Mouse (Mus musculus) cerebellum, postnatal 10 days (tissue): ENCODE data around the gene Catsper1.
"Not testable (repeated sequence)": the region's sequence is repeated elsewhere in the genome, so short reads cannot be mapped to it uniquely, and the experiment has no call there.

Source experiments
- DNase-seq, 2 experiments: peaks; one replicate each; pipeline ENCODE4 v3.0.0; 2021; ENCODE audit warnings: mixed read lengths in 2 of 2

Gene Catsper1

DNA sequence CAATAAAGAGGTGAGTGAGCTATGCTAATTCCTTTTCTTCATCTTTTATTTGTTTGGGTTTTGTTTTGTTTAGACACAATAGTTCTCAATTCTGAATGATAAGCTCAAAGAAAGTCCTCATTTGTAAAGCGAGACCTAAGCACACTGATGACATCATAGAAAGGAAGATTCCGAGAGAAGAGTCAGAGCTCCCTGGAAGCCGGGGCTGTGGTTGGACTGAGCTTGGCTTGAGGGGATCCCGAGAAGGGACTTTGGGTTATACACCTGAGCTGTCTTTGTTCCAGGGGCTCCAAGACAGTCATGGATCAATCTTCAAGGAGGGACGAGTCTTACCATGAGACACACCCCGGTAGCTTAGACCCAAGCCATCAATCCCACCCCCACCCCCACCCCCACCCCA, at the start of gene Catsper1:
Gene Catsper1, plus strand, starts transcription at position 301 of the 400 bp plus-strand sequence.
- DNase-seq, result no peak

DNA sequence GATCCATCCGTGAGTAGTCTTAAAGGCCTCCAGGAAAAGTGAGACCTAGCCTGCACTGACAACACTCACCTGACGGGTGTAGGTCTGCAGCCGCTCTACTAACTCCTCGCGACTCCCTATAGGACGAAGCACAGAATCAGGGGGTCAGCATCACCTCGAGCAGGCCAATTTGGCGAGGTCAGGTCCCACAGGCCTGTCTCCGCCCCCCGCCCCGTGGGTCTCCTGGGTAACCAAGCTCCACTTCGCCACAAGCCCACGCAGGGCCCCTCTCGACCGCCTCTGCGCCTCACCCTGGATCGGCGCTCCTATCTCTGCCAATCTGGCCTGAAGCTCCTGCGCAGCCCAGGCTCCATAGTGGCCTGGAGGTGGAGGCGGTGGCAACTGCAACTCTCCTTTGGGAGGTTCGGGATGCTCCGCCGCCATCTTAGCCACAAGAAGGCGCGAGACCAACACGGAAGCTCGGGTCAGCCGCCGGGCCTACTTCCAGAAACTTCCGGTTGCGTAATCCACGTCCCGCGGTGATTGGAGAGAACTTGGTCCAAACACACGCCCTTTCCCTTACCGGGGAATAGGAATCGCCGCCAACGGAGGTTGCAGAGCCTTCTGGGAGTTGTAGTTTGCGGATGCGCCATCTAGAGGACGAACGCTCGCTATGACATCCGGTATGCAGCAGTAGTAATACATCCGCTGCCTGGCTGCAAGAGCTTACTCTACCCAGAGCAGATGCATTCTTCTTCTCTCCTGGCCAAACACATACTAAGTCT, 40.4 kb upstream of the Catsper1 start, which contains the start of gene Sf3b2:
Gene Sf3b2, minus strand, starts transcription at position 484 of the 764 bp plus-strand sequence.
- DNase-seq, result peak; percentile 100

- no peak for DNase-seq
Observed at GRCm38 (mm10) chr19:5295736-5296075, 39.8 kb upstream of the Catsper1 start.

DNA sequence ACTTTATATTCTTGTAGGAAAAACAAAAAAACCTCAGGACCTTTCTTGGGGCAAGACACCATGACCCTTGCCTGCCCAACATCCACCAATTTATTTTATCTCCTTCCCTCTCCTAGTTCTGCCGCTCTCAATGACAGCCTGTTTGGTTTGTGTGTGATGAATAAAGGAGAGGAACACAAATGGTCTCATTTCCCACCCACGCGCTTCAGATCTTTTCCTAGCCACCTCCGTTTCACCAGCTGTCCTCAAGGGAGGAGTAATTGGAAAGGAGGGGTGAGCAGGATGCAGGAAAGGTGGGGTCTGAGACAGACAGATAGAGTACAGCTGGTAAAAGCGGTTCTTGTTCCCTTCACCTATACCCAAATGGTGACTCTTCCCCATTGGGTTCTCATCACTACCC, 38.9 kb upstream of the Catsper1 start:
- no peak for DNase-seq

DNA sequence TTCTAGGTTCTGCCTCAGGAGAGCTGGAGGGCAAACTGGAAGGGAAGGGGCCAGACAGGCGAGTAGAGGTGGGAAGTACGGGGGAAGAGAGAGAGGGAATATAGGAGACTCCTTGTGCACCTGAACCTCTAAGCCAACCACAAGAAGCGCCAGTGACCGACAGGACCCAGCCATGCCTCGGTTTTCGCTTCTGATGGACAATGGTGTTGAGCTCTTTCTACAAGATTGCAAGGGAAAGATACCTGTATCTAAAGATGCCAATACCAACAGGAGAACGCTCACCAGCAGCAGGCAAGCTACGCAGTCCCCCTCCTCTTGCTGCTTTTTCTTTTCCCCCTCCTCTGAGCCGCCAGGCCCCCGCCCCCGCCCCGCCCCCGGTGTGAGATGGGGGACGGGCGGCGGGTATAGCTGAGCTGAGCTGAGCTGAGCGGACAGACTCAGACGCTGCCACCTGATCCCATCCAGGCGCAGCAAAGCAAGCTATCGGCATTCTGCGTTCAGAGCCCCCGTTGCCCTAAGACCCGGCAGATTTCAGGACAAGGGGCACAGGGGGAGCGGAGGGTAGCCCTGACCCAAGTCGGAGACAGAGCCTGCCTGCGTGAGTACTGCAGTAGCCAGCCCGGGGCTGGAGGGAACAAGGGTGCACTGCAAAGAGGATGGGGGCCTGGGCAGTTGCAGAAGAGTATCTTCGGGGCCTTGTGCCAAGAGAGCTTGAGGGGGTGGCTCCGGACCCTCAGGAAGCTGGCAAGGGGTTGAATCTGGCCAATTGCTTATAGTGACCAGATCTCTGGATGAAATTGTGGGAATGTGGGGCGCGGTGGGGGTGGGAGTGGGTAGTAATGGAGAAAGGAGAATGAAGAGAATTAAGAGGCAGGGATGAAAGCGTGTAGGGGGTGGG, 37.4 kb upstream of the Catsper1 start, which contains the start of gene Gal3st3:
Gene Gal3st3, plus strand, starts transcription at position 429 of the 898 bp plus-strand sequence.
- DNase-seq, result peak; percentile 76

DNA sequence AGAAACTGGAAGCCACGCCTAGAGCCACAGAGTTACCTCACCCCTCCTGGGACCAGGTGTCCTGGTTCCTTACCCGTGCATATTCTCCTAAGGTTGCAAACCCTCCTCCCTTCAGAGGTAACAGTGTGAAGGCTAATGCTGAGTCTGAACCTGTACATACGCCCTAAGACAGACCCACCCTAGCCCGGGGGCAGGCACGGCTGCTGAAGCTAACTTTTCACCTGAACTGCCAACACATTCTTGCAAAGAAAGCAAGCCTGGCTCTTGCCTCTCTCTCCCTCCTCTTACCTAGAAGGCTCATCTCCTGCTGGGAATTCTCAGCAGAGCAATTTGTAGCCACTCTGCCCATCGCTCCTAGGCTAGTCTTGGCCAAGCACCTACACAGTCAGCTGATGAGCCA, 35.0 kb upstream of the Catsper1 start:
- DNase-seq, result no peak

GRCm38 (mm10) chr19:5302455-5302854, 33.1 kb upstream of the Catsper1 start:
- DNase-seq, result peak; percentile 70 to 73

- DNase-seq, result peak; percentile 21 to 32
Observed at GRCm38 (mm10) chr19:5306279-5306678, 29.3 kb upstream of the Catsper1 start.

DNA sequence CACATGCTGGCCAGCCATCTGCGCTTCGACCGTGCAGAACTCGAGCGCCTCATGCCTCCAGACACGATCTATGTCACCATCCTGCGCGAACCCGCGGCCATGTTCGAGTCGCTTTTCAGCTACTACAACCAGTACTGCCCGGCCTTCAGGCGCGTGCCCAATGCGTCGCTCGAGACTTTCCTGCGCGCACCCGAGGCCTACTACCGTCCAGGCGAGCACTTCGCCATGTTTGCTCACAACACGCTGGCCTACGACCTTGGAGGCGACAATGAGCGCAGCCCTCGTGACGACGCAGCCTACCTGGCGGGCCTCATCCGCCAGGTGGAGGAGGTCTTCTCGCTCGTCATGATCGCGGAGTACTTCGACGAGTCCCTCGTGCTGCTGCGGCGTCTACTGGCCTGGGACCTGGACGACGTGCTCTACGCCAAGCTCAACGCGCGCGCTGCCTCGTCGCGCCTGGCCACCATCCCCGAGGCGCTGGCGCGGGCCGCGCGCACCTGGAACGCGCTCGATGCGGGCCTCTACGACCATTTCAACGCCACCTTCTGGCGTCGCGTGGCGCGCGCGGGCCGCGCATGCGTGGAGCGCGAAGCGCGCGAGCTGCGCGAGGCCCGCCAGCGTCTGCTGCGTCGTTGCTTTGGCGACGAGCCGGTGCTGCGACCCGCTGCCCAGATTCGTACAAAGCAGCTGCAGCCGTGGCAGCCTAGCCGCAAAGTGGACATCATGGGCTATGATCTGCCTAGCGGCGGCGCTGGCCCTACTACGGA, 28.4 kb upstream of the Catsper1 start:
- DNase-seq, result peak; percentile 60 to 79

- DNase-seq, result peak; percentile 40 to 50
Observed at GRCm38 (mm10) chr19:5309025-5309424, 26.5 kb upstream of the Catsper1 start.

DNA sequence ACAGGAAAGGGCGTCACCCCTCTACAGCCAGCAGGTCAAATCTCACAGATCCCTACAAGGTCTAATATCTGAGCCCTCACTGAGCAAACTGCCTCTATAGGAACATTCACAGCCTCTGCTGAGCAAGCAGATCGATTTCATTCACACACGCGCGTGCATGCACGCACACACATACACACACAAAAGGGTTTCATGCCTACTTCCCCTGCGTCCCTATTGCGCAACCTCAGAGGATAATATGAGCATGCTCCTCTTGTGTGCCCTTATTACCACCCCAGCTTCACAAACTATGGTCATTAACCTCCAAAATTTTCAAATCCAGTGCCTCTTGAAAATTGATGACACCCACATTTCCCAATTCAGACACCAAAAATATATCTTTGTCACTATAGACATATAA, 22.4 kb upstream of the Catsper1 start:
- DNase-seq, result no peak

DNA sequence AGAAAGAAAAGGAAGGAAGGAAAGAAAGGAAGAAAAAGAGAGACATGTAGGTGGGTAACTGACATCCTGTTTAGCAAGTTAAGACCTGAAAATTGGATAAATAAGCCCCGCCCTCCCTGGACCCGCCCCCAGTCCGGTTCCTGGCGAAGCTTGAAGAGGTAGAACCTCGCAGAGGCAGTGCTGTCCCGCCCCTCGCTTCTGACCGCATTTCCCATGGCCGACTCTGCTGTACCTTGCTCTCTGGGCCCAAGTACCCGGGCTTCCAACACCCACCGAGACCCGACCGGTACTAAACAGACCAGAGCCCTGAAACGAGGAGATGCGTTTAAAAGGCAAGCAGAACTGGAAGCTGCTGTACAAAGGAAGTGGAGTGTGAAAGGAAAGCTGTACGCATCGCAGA, 11.7 kb upstream of the Catsper1 start:
- peak in 1 of 2 experiments; percentile 31 for DNase-seq

- no peak for DNase-seq
Observed at GRCm38 (mm10) chr19:5327970-5328369, 7.6 kb upstream of the Catsper1 start.

- no peak for DNase-seq
Observed at GRCm38 (mm10) chr19:5334741-5335140, 800 bp upstream of the Catsper1 start.

DNA sequence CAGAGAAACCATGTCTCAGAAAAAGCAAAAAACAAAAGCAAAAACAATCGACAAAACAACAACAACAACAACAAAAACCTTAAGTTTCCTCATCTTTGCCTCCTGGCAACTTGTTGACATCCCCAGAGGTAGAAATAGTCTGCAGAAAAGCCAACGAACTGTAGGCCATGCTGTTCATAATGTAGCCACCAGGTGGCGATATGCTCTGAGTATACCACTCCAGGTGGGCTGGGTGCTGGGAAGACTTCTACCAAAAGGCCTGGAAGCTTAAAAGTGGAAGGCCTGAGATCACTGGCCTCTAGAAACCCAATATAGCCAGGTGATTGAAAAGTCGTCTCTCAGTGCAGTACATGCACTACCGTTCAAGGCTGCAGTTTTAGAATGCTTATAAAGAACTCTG, 2.4 kb downstream of the Catsper1 start:
- peak; percentile 82 to 88 for DNase-seq

GRCm38 (mm10) chr19:5341360-5341759, 5.8 kb downstream of the Catsper1 start:
- DNase-seq, result no peak

- no peak for DNase-seq
Observed at GRCm38 (mm10) chr19:5345297-5346131, 10.0 kb downstream of the Catsper1 start.

DNA sequence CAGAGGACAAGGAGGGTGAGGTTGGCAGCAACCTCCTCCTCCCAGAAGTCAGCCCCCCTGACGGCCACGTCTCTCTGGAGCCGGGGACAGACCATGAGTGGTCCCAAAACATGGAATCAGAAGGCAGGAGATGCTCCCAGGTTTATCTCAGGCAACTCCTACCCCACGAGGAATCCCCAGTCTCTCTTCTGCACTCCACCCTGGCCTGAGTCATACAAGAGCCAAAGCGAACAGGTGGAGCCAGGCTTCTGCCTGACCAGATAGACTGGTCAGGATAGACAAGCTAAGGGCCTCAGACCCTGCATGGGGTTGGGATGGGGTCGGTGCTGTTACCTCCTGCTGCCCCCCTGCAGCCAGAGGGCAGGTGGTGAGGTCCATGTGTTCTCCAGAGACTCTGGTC, 12.5 kb downstream of the Catsper1 start:
- DNase-seq, result no peak

DNA sequence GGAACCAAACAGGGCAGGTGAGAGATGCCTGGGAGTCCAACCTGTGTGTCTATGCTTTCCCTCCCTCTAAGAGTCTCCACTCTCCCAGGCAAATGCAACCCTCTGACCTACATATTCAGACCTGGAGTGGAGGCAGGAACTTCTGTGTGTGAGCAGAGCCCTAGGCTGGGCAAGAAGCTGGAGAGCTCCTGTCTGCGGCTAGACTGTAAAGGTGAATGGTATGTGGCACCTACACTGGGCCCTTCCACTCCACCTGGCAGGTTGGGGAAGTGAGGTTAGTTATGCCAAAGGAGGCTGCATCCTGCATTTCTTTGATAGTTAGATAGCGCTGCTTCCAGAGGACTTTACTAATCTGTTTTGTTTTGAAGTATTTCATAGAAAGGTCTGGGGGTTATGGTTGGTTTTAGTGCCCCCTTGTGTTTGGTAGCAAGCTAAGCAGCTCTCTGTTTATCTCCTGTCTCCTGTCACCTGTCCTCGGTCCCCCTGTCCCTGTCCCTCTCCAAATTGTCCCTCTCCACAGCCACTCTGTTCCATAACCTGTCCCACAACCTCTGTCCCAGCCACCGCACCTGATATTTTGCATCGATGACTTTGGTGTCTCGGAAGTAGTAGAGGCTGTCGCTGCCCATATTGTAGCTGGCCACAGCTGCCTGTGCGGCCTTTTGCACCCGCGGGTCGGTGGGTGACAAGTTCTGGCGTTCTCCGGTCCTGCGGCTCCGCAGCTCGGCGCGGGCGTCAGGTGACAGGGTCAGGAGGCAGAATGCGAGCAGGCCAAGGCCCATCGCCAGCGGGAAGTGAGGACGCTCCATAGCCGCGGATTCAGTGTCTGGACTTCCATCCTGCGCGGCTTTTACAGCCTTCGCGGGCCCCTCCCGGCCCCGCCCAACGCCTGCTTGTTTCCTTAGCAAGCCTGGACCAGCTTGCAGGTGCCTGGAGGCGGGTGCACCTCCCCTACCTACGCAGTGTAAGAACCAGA, 13.3 kb downstream of the Catsper1 start:
- DNase-seq, result peak; percentile 47 to 73

DNA sequence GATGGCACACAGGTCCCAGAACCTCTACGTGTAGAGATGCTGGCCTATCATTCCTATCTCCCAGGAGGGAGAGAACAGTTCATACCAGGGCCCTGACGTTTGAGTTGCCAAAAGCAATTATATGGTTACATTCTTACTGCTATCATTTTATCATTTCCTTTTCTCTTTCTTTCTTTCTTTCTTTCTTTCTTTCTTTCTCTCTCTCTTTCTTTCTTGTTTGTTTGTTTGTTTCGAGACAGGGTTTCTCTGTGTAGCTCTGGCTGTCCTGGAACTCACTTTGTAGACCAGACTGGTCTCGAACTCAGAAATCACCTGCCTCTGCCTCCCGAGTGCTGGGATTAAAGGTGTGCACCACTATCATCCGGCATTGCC, 13.9 kb downstream of the Catsper1 start, which contains the start of gene Cst6:
Gene Cst6, minus strand, starts transcription at position 73 of the 372 bp plus-strand sequence.
- DNase-seq, result not testable (repeated sequence)

- no peak for DNase-seq
Observed at GRCm38 (mm10) chr19:5353609-5354008, 18.1 kb downstream of the Catsper1 start.
